Mouse (Mus musculus): Measurements from ENCODE around the gene Mpeg1. TPM values are rescaled to one million over a fixed set of nuclear protein-coding genes. Genes with fewer than 3 reads are reported as not detected.
A peak's percentile ranks its signal among the peaks of the same experiment; 100 is the strongest.

Mpeg1 gene
- polyA plus RNA-seq, 1 experiment: 0.01 TPM

GRCm38 (mm10) chr19:12435750-12436524 is 24.6 kb upstream of the Mpeg1 start:
- Histone ChIP-seq H3K27me3 (ENCODE audit: control insufficient read depth, insufficient read depth, insufficient read length) (no peaks in the 10 kb centered on the region), H3K36me3 (ENCODE audit: control insufficient read depth, insufficient read depth) (no peaks in the 10 kb centered on the region), H3K79me2 (ENCODE audit: control insufficient read depth, insufficient read depth) (no peaks in the 10 kb centered on the region), H3K4me3 (ENCODE audit: insufficient read depth, poor library complexity, severe bottlenecking) (no peak overlapping the region), H3K79me3 (ENCODE audit: low read depth) (no peaks in the 10 kb centered on the region), H3ac (ENCODE audit: control insufficient read depth, insufficient read length, low read depth) (no peak overlapping the region)
- TF ChIP-seq MAX (IDR thresholded peaks at IDR 0.05) (no peak), CTCF (IDR thresholded peaks at IDR 0.05; ENCODE audit: control insufficient read depth, insufficient read depth, insufficient read length) (no peak), USF1 (IDR thresholded peaks at IDR 0.05; ENCODE audit: low read depth) (no peak), CEBPB (IDR thresholded peaks at IDR 0.05; ENCODE audit: low read depth) (no peak), MYOD1 (IDR thresholded peaks at IDR 0.05; ENCODE audit: control insufficient read depth, insufficient read length, low read depth) (no peak)

- H3K27me3 ChIP-seq (ENCODE audit: control insufficient read depth, insufficient read depth, insufficient read length): no peaks in the 10 kb centered on the region
- no peaks in the 10 kb centered on the region for H3K36me3 ChIP-seq (ENCODE audit: control insufficient read depth, insufficient read depth)
- no peaks in the 10 kb centered on the region for H3K79me3 ChIP-seq (ENCODE audit: low read depth)
- no peak overlapping the region for H3K4me3 ChIP-seq (ENCODE audit: insufficient read depth, poor library complexity, severe bottlenecking)
- no peak for TF ChIP-seq MYOD1 (IDR thresholded peaks at IDR 0.05; ENCODE audit: control insufficient read depth, insufficient read length, low read depth)
- TF ChIP-seq MAX (IDR thresholded peaks at IDR 0.05): no peak
- TF ChIP-seq CTCF (IDR thresholded peaks at IDR 0.05; ENCODE audit: control insufficient read depth, insufficient read depth, insufficient read length): no peak
- TF ChIP-seq USF1 (IDR thresholded peaks at IDR 0.05; ENCODE audit: low read depth): no peak
- no peak for TF ChIP-seq CEBPB (IDR thresholded peaks at IDR 0.05; ENCODE audit: low read depth)
- TF ChIP-seq FOSL1 (IDR thresholded peaks at IDR 0.05; ENCODE audit: insufficient read depth, low read length, poor library complexity, severe bottlenecking): no peak
- TF ChIP-seq MYOG (IDR thresholded peaks at IDR 0.05; ENCODE audit: control insufficient read depth, extremely low read depth, insufficient read length): no peak
- no peak overlapping the region for H3ac ChIP-seq (ENCODE audit: control insufficient read depth, insufficient read length, low read depth)
- no peaks in the 10 kb centered on the region for H3K79me2 ChIP-seq (ENCODE audit: control insufficient read depth, insufficient read depth)
Observed at GRCm38 (mm10) chr19:12439581-12439980, 21.0 kb upstream of the Mpeg1 start.

- Histone ChIP-seq H3K36me3 (ENCODE audit: control insufficient read depth, insufficient read depth) (no peaks in the 10 kb centered on the region), H3K79me2 (ENCODE audit: control insufficient read depth, insufficient read depth) (no peaks in the 10 kb centered on the region), H3ac (ENCODE audit: control insufficient read depth, insufficient read length, low read depth) (no peak overlapping the region), H3K4me3 (ENCODE audit: insufficient read depth, poor library complexity, severe bottlenecking) (no peak overlapping the region), H3K27me3 (ENCODE audit: control insufficient read depth, insufficient read depth, insufficient read length) (no peaks in the 10 kb centered on the region), H3K79me3 (ENCODE audit: low read depth) (no peaks in the 10 kb centered on the region)
- TF ChIP-seq USF1 (IDR thresholded peaks at IDR 0.05; ENCODE audit: low read depth) (no peak), MYOG (IDR thresholded peaks at IDR 0.05; ENCODE audit: control insufficient read depth, extremely low read depth, insufficient read length) (no peak), MYOD1 (IDR thresholded peaks at IDR 0.05; ENCODE audit: control insufficient read depth, insufficient read length, low read depth) (no peak), CTCF (IDR thresholded peaks at IDR 0.05; ENCODE audit: control insufficient read depth, insufficient read depth, insufficient read length) (no peak), MAX (IDR thresholded peaks at IDR 0.05) (no peak), FOSL1 (IDR thresholded peaks at IDR 0.05; ENCODE audit: insufficient read depth, low read length, poor library complexity, severe bottlenecking) (no peak), CEBPB (IDR thresholded peaks at IDR 0.05; ENCODE audit: low read depth) (no peak)
Observed at GRCm38 (mm10) chr19:12440103-12440725, 20.4 kb upstream of the Mpeg1 start.

- H3K79me3 ChIP-seq (ENCODE audit: low read depth): no peaks in the 10 kb centered on the region
- TF ChIP-seq MAX (IDR thresholded peaks at IDR 0.05) (no peak), FOSL1 (IDR thresholded peaks at IDR 0.05; ENCODE audit: insufficient read depth, low read length, poor library complexity, severe bottlenecking) (no peak), MYOD1 (IDR thresholded peaks at IDR 0.05; ENCODE audit: control insufficient read depth, insufficient read length, low read depth) (no peak)
- no peak overlapping the region for H3K4me3 ChIP-seq (ENCODE audit: insufficient read depth, poor library complexity, severe bottlenecking)
- H3ac ChIP-seq (ENCODE audit: control insufficient read depth, insufficient read length, low read depth): no peak overlapping the region
- no peaks in the 10 kb centered on the region for H3K27me3 ChIP-seq (ENCODE audit: control insufficient read depth, insufficient read depth, insufficient read length)
- H3K36me3 ChIP-seq (ENCODE audit: control insufficient read depth, insufficient read depth): no peaks in the 10 kb centered on the region
- H3K79me2 ChIP-seq (ENCODE audit: control insufficient read depth, insufficient read depth): no peaks in the 10 kb centered on the region
Observed at GRCm38 (mm10) chr19:12442560-12442959, 18.0 kb upstream of the Mpeg1 start.

- no peak for TF ChIP-seq MYOD1 (IDR thresholded peaks at IDR 0.05; ENCODE audit: control insufficient read depth, insufficient read length, low read depth)
- no peak for TF ChIP-seq USF1 (IDR thresholded peaks at IDR 0.05; ENCODE audit: low read depth)
- TF ChIP-seq MYOG (IDR thresholded peaks at IDR 0.05; ENCODE audit: control insufficient read depth, extremely low read depth, insufficient read length): no peak
- TF ChIP-seq CTCF (IDR thresholded peaks at IDR 0.05; ENCODE audit: control insufficient read depth, insufficient read depth, insufficient read length): no peak
- peak; percentile 70 for TF ChIP-seq CEBPB (IDR thresholded peaks at IDR 0.05; ENCODE audit: low read depth)
- no peak for TF ChIP-seq FOSL1 (IDR thresholded peaks at IDR 0.05; ENCODE audit: insufficient read depth, low read length, poor library complexity, severe bottlenecking)
- no peak for TF ChIP-seq MAX (IDR thresholded peaks at IDR 0.05)
- H3K4me3 ChIP-seq (ENCODE audit: insufficient read depth, poor library complexity, severe bottlenecking): no peak overlapping the region
- H3K27me3 ChIP-seq (ENCODE audit: control insufficient read depth, insufficient read depth, insufficient read length): no peaks in the 10 kb centered on the region
- no peaks in the 10 kb centered on the region for H3K79me2 ChIP-seq (ENCODE audit: control insufficient read depth, insufficient read depth)
- H3ac ChIP-seq (ENCODE audit: control insufficient read depth, insufficient read length, low read depth): no peak overlapping the region
- no peaks in the 10 kb centered on the region for H3K79me3 ChIP-seq (ENCODE audit: low read depth)
- no peaks in the 10 kb centered on the region for H3K36me3 ChIP-seq (ENCODE audit: control insufficient read depth, insufficient read depth)
Observed at GRCm38 (mm10) chr19:12445014-12445413, 15.6 kb upstream of the Mpeg1 start.
